Mouse (Mus musculus): ENCODE measurements around the gene Epb41l3. TPM values are rescaled to one million over a fixed set of nuclear protein-coding genes. Genes with fewer than 3 reads are reported as not detected.

The Epb41l3 gene
- polyA plus RNA-seq, 1 experiment from 2014 or later = 64.0 TPM

DNA sequence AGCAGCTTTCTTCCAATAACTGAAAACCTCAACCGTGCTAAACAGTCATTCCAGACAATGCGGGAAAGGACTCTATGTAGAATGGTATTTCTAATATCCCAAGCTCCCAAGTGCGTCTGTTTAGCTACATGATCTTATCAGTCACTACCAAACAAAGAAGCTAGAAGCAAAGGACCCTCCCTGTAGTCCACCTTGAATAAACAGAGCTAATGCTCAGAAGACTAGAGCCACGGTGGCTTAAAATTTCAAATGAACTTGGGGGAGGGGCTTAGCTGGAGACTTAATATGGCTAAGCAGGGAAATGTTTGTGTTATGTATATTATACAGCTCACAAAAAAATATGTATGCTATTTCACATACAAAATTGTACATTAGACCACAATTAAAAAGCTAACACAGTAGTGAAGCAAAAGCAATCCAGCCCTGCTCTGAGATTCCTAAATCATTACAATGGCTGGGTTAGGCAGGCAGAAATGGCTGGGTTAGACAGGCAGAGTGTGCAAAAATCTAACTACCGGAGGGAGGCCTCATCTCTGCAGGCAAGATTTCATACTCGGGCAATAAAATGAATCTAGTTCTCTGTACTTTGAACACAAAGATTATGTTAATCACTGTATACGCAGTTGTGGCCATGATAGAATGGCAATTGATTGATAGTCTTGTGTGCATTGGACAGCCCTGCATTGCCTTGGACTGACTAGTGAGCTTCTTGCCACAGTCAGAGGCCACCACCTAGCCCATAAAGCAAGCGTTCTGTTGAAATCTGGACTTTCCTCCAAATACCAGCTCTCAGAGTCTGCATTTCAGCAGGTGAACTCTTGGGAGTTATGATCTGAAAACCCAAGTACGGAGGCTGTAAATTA, 13.4 kb upstream of the Epb41l3 start:
- 60% methylated on average over 9 of the region's 9 CpGs for WGBS
- DNase-seq = no peak
- no peak for TF ChIP-seq CTCF (IDR thresholded peaks at IDR 0.05; ENCODE audit: low read depth)

DNA sequence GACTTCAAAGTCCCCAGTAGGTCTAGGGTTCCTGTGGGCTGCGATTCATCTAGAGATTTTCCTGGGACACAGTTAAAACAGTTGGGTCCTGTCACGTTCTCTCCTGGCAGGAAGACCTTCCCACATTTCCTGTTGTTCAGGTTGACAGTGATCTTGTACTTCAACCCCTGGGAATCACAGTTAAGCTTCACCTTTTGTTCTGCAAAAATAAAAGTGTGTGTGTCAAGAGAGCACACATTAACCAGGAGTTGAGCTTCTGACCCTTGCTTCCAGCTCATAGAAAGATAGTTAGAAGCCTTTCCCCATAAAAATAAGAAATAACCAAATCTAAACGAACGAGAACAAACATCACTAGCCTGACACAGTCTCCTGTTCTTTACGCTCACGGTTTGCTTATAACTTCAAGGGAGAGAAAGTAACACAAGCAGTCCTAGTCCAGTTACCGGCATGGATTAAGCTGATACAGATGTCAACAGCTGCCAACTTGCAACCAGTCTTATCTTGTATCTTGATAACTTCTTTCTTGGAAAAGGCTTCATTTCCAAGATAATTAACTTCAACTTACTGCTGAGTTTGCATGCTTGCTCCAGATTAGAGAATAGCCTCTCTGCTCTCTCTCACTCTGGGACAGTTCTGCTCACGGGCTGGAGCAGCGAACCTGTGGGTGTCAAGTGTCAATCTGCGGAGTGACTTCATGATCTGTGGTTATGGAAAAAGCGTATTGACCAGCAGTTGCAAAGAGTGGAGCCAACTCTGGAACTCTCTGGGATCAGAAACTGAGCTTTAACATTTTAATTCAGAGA, 7.3 kb upstream of the Epb41l3 start:
- H3K27ac ChIP-seq (ENCODE audit: low read depth) = no peak overlapping the region
- no peaks in the 10 kb centered on the region for H3K36me3 ChIP-seq (ENCODE audit: insufficient read depth)
- H3K9ac ChIP-seq = no peak overlapping the region
- H3K4me3 ChIP-seq (ENCODE audit: low read depth, low read length) = no peak overlapping the region
- ATAC-seq (ENCODE audit: insufficient read depth) (no peak), DNase-seq (no peak)
- no peaks in the 10 kb centered on the region for H3K9me3 ChIP-seq (ENCODE audit: low read depth, low read length)
- H3K27me3 ChIP-seq (ENCODE audit: insufficient read depth, low read length) = no peaks in the 10 kb centered on the region
- H3K4me1 ChIP-seq (ENCODE audit: insufficient read depth) = no peaks in the 10 kb centered on the region
- 35% methylated on average over 11 of the region's 11 CpGs for WGBS
- H3K4me2 ChIP-seq = no peak overlapping the region
- no peak for TF ChIP-seq CTCF (IDR thresholded peaks at IDR 0.05; ENCODE audit: low read depth)

More for the DNA sequence above, 13.4 kb upstream of the Epb41l3 start:
- Histone ChIP-seq H3K4me3 (ENCODE audit: low read depth, low read length) (no peak overlapping the region), H3K9ac (no peak overlapping the region), H3K27me3 (ENCODE audit: insufficient read depth, low read length) (no peaks in the 10 kb centered on the region), H3K9me3 (ENCODE audit: low read depth, low read length) (no peaks in the 10 kb centered on the region), H3K4me2 (no peak overlapping the region), H3K36me3 (ENCODE audit: insufficient read depth) (no peaks in the 10 kb centered on the region), H3K4me1 (ENCODE audit: insufficient read depth) (0 out of 2 replicates have a peak, but pooled peaks cover 5% of the 10 kb centered on the region), H3K27ac (ENCODE audit: low read depth) (no peak overlapping the region)
- no peak for ATAC-seq (ENCODE audit: insufficient read depth)

DNA sequence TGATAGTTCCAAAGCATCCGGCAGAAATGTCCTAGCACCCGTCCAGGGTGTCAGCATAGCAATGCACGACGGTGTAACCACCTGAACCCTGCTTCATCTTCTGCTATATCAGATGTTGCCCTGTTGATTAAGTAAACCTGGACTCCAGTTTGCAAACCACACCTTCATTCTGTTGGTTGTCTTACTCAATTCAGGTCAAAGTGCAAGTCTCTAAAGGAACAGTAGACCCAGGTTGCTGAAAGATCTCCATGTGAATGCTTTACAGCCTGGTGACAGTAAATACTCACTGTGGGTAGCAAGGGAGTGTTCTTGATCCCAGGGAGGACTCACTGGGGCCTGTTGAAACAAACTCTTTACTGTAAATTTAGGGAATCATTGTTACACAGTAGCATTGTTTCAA, 1.4 kb upstream of the Epb41l3 start:
- H3K4me2 ChIP-seq = no peak overlapping the region
- H3K27ac ChIP-seq (ENCODE audit: low read depth) = no peak overlapping the region
- WGBS = 82% methylated on average over 4 of the region's 4 CpGs
- 0 out of 2 replicates have a peak, but pooled peaks cover 8% of the 10 kb centered on the region for H3K4me1 ChIP-seq (ENCODE audit: insufficient read depth)
- H3K9ac ChIP-seq = no peak overlapping the region
- no peak for TF ChIP-seq CTCF (IDR thresholded peaks at IDR 0.05; ENCODE audit: low read depth)
- no peaks in the 10 kb centered on the region for H3K36me3 ChIP-seq (ENCODE audit: insufficient read depth)
- no peak overlapping the region for H3K4me3 ChIP-seq (ENCODE audit: low read depth, low read length)
- no peaks in the 10 kb centered on the region for H3K9me3 ChIP-seq (ENCODE audit: low read depth, low read length)
- no peak for ATAC-seq (ENCODE audit: insufficient read depth)
- H3K27me3 ChIP-seq (ENCODE audit: insufficient read depth, low read length) = peaks cover 50% of the 10 kb centered on the region
- DNase-seq = no peak

DNA sequence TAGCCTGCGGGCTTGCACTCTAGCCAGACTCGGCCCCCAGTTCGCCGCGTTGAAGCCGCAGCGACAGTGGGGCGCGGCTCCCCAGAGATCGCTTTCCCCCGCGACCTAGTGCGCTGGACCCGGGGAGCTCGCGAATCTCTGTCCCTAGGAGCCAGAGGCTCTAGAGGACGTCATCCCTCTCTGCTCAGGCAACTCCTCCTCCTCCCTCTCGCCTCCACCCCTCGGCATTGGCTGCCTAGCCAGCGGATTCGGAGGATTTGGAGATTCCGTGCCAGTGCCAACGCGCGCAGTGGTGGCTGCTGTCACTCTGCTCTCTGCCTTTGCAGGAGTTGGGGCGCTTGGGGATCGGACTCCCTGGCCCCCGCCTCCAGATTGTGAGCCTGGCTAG, 749 bp downstream of the Epb41l3 start:
- H3K9me3 ChIP-seq (ENCODE audit: low read depth, low read length) = no peaks in the 10 kb centered on the region
- DNase-seq (peak; percentile 66), ATAC-seq (ENCODE audit: insufficient read depth) (peak; percentile 77)
- peak overlapping the region; percentile 98 for H3K4me2 ChIP-seq
- H3K27ac ChIP-seq (ENCODE audit: low read depth) = no peak overlapping the region
- H3K4me3 ChIP-seq (ENCODE audit: low read depth, low read length) = peak overlapping the region; percentile 52
- H3K27me3 ChIP-seq (ENCODE audit: insufficient read depth, low read length) = peaks cover 50% of the 10 kb centered on the region
- H3K36me3 ChIP-seq (ENCODE audit: insufficient read depth) = no peaks in the 10 kb centered on the region
- H3K4me1 ChIP-seq (ENCODE audit: insufficient read depth) = 0 out of 2 replicates have a peak, but pooled peaks cover 8% of the 10 kb centered on the region
- 0% methylated on average over 28 of the region's 28 CpGs for WGBS
- no peak for TF ChIP-seq CTCF (IDR thresholded peaks at IDR 0.05; ENCODE audit: low read depth)
- peak overlapping the region; percentile 40 for H3K9ac ChIP-seq

DNA sequence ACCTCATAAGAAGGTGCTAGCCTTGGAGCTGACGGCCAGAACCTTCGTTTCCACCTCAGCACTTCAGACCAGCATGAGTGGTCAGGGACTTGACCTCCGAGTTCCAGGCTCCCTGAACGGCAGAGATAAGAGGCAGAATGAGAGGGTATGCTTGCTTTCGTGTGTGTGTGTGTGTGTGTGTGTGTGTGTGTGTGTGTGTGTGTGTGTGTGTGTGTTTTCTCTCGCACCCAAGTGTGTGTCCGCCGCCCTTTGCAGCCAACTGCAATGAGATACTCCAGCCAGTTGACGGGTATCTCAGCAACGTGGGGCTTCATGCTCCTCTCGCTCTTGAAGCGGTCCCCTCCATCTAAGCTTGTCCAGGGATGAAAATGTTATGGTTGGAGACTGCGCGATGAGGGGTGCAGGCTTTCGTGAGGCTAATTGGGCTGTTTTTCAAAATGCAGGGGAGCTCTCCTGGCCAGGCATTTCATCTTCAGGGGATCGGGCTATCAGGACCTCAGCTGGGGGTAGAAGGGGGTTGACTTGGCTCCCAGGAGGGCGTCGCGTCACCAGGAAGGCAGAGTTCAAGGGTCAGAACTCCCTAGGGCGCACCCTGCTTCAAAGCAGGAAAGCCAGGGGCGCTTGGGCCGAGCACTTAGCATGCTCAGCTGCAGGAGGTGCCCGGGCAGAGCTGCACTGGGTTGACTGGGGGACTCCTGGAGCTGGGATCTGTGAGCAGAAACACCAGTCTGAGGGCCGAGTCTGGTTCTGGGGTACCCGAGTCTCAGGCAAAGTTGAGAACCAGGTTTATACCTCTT, 1.5 kb downstream of the Epb41l3 start:
- Histone ChIP-seq H3K4me3 (ENCODE audit: low read depth, low read length) (peak overlapping the region; percentile 52), H3K27me3 (ENCODE audit: insufficient read depth, low read length) (peaks cover 50% of the 10 kb centered on the region), H3K4me1 (ENCODE audit: insufficient read depth) (0 out of 2 replicates have a peak, but pooled peaks cover 8% of the 10 kb centered on the region), H3K9me3 (ENCODE audit: low read depth, low read length) (no peaks in the 10 kb centered on the region), H3K36me3 (ENCODE audit: insufficient read depth) (no peaks in the 10 kb centered on the region), H3K4me2 (peak overlapping the region; percentile 98), H3K9ac (peak overlapping the region; percentile 40), H3K27ac (ENCODE audit: low read depth) (no peak overlapping the region)
- no peak for TF ChIP-seq CTCF (IDR thresholded peaks at IDR 0.05; ENCODE audit: low read depth)
- DNase-seq (no peak), ATAC-seq (ENCODE audit: insufficient read depth) (no peak)
- WGBS = 4% methylated on average over 25 of the region's 25 CpGs

DNA sequence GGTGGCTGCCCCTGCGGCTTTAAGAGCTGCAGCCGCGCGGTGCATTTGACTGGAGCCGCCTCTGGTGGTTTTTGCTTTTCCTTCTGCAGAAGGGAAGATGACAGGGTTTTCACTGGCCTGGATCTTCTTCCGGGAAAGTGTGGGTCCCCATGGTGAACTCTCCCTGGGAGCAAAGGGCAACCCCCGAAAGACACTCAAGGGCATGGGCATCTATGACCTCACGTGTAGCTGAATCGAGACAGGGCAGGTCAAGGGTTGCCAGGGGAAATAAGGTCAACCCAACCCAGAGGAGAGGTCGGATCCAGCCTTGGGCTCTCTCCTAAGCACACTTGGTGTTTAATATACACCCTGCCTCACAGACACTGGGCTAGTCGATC, 2.0 kb downstream of the Epb41l3 start:
- WGBS = 12% methylated on average over 11 of the region's 11 CpGs
- ATAC-seq (ENCODE audit: insufficient read depth) (no peak), DNase-seq (no peak)
- Histone ChIP-seq H3K9ac (no peak overlapping the region), H3K9me3 (ENCODE audit: low read depth, low read length) (no peaks in the 10 kb centered on the region), H3K27ac (ENCODE audit: low read depth) (no peak overlapping the region), H3K4me3 (ENCODE audit: low read depth, low read length) (peak overlapping the region; percentile 52; the same call in 1 of the 2 replicates), H3K4me2 (peak overlapping the region; percentile 98), H3K4me1 (ENCODE audit: insufficient read depth) (0 out of 2 replicates have a peak, but pooled peaks cover 8% of the 10 kb centered on the region), H3K36me3 (ENCODE audit: insufficient read depth) (no peaks in the 10 kb centered on the region), H3K27me3 (ENCODE audit: insufficient read depth, low read length) (peaks cover 50% of the 10 kb centered on the region)
- TF ChIP-seq CTCF (IDR thresholded peaks at IDR 0.05; ENCODE audit: low read depth) = no peak

Measured in lung, embryonic 14.5 days (tissue).